Comparison of ENCODE assay signal across 8 mouse cellular contexts in genomic region chr17:66075827-66076173, GRCm38 (mm10). TPM values are rescaled to one million over a fixed set of nuclear protein-coding genes. Genes with fewer than 3 reads are reported as not detected.
A peak's percentile ranks its signal among the peaks of the same experiment; 100 is the strongest.
DNase-seq lines count a peak whose midpoint lies in the region; ATAC-seq and TF ChIP-seq lines count a peak whose summit lies in the region.

No protein-coding gene starts in this region.

- H3K4me3 ChIP-seq in ES-E14 (ENCODE audit: insufficient read depth in 1 of 2, low read depth in 1 of 2, low read length in 2 of 2, poor library complexity in 1 of 2, severe bottlenecking in 1 of 2): peak overlapping the region; percentile 89 to 97
- peak overlapping the region; percentile 95 for H3K4me3 ChIP-seq in forebrain, embryonic 14.5 days (ENCODE audit: low read depth, low read length)
- H3K4me3 ChIP-seq in liver, embryonic 11.5 days (ENCODE audit: low read depth, low read length): peak overlapping the region; percentile 98
- peak overlapping the region; percentile 87 for H3K4me3 ChIP-seq in neural tube, embryonic 14.5 days (ENCODE audit: low read depth, low read length)

- H3K9ac ChIP-seq in ES-E14 (ENCODE audit: insufficient read depth, low read depth, low read length, poor library complexity, severe bottlenecking): peak overlapping the region; percentile 66; the same call in 1 of the 2 replicates
- peak overlapping the region; percentile 80 for H3K9ac ChIP-seq in forebrain, embryonic 14.5 days (ENCODE audit: low read length)
- H3K9ac ChIP-seq in liver, embryonic 11.5 days (ENCODE audit: low read depth, low read length): peak overlapping the region; percentile 76
- peak overlapping the region; percentile 86 for H3K9ac ChIP-seq in neural tube, embryonic 14.5 days (replicated peaks; ENCODE audit: low read depth, low read length)

- H3K27ac ChIP-seq in ES-E14 (ENCODE audit: insufficient read depth, low read depth, low read length, poor library complexity, severe bottlenecking): no peak overlapping the region
- peak overlapping the region; percentile 95; the same call in 1 of the 2 replicates for H3K27ac ChIP-seq in forebrain, embryonic 14.5 days (ENCODE audit: low read depth, low read length)
- peak overlapping the region; percentile 85; the same call in 1 of the 2 replicates for H3K27ac ChIP-seq in liver, embryonic 11.5 days (ENCODE audit: low read depth, low read length)
- peak overlapping the region; percentile 93 for H3K27ac ChIP-seq in neural tube, embryonic 14.5 days (ENCODE audit: low read depth, low read length)

- ATAC-seq in forebrain, embryonic 14.5 days: 0 out of 2 replicates have a peak, but pooled peaks have one; percentile 0
- no peak for ATAC-seq in liver, embryonic 11.5 days (replicated peaks; ENCODE audit: low FRiP score)
- ATAC-seq in neural tube, embryonic 14.5 days (ENCODE audit: low read depth): no peak

- H3K9me3 ChIP-seq in ES-E14 (ENCODE audit: control insufficient read depth, insufficient read depth, low read depth, low read length): no peaks in the 10 kb centered on the region
- H3K9me3 ChIP-seq in forebrain, embryonic 14.5 days (replicated peaks; ENCODE audit: control insufficient read depth, low read length): no peaks in the 10 kb centered on the region
- H3K9me3 ChIP-seq in liver, embryonic 11.5 days (ENCODE audit: control insufficient read depth, low read length): no peaks in the 10 kb centered on the region
- H3K9me3 ChIP-seq in neural tube, embryonic 14.5 days (ENCODE audit: control insufficient read depth, low read length): no peaks in the 10 kb centered on the region

- no peaks in the 10 kb centered on the region for H3K27me3 ChIP-seq in forebrain, embryonic 14.5 days (replicated peaks; ENCODE audit: control insufficient read depth, insufficient read depth, low read length)
- no peaks in the 10 kb centered on the region for H3K27me3 ChIP-seq in liver, embryonic 11.5 days (replicated peaks; ENCODE audit: control insufficient read depth, insufficient read depth, low read length)
- H3K27me3 ChIP-seq in neural tube, embryonic 14.5 days (ENCODE audit: control insufficient read depth, insufficient read depth, low read length): no peaks in the 10 kb centered on the region

- WGBS in forebrain, embryonic 14.5 days: 3% methylated on average over 12 of the region's 12 CpGs
- WGBS in liver, embryonic 11.5 days: 12% methylated on average over 12 of the region's 12 CpGs
- WGBS in neural tube, embryonic 14.5 days: 4% methylated on average over 12 of the region's 12 CpGs

- intact Hi-C loops in heart, postnatal 10 days (cut with DNase I): no loop called here
- intact Hi-C loops in gastrocnemius, postnatal 36 days (cut with DNase I): no loop called here

- peak; percentile 19 for DNase-seq in heart, adult 8-10 months (ENCODE audit: low spot score)
- DNase-seq in heart, postnatal 10 days: no peak
- no peak for DNase-seq in ES-E14 (ENCODE audit: low read depth, low spot score)
- no peak for DNase-seq in forebrain, embryonic 14.5 days (ENCODE audit: low spot score)
- no peak for DNase-seq in liver, embryonic 11.5 days (ENCODE audit: low spot score)
- DNase-seq in cerebellum, adult 11 months: no peak
- no peak for DNase-seq in gastrocnemius, postnatal 36 days

- H3K4me1 ChIP-seq in ES-E14 (ENCODE audit: control insufficient read depth in 2 of 2, insufficient read depth in 2 of 2, low read length in 2 of 2, poor library complexity in 1 of 2): peaks cover 0 to 4% of the 10 kb centered on the region in 2 experiments; a peak in 2 of 4 replicates
- no peaks in the 10 kb centered on the region for H3K4me1 ChIP-seq in forebrain, embryonic 14.5 days (ENCODE audit: control insufficient read depth, insufficient read depth, low read length)
- peaks cover 8% of the 10 kb centered on the region; the same call in 1 of the 2 replicates for H3K4me1 ChIP-seq in liver, embryonic 11.5 days (replicated peaks; ENCODE audit: control insufficient read depth, insufficient read depth, low read length)
- H3K4me1 ChIP-seq in neural tube, embryonic 14.5 days (ENCODE audit: control insufficient read depth, insufficient read depth, low read length): peaks cover 12% of the 10 kb centered on the region

- in situ Hi-C loops in ES-E14 (cut with MboI; ENCODE audit: low sequenced_read_pairs in 2 of 2, unreplicated experiment in 2 of 2): no loop called here

- peak overlapping the region; percentile 81 for H3K4me2 ChIP-seq in forebrain, embryonic 14.5 days (ENCODE audit: low read length)
- peak overlapping the region; percentile 95 for H3K4me2 ChIP-seq in liver, embryonic 11.5 days
- H3K4me2 ChIP-seq in neural tube, embryonic 14.5 days (ENCODE audit: low read depth, low read length): peak overlapping the region; percentile 78

- H3K36me3 ChIP-seq in ES-E14 (ENCODE audit: control insufficient read depth, insufficient read depth, low read length, poor library complexity, severe bottlenecking): no peaks in the 10 kb centered on the region; the same call in 1 of the 2 replicates
- peaks cover 11% of the 10 kb centered on the region for H3K36me3 ChIP-seq in forebrain, embryonic 14.5 days (ENCODE audit: control insufficient read depth, insufficient read depth, low read length)
- H3K36me3 ChIP-seq in liver, embryonic 11.5 days (ENCODE audit: control insufficient read depth, insufficient read depth, low read length): 0 out of 2 replicates have a peak, but pooled peaks cover 7% of the 10 kb centered on the region
- H3K36me3 ChIP-seq in neural tube, embryonic 14.5 days (ENCODE audit: control insufficient read depth, insufficient read depth, low read length): peaks cover 19% of the 10 kb centered on the region

TF ChIP-seq in ES-E14, 5 proteins besides CTCF, POLR2A, EP300 and RAD21:
- TF ChIP-seq ZC3H11A (IDR thresholded peaks at IDR 0.05; ENCODE audit: borderline replicate concordance, low read depth, low read length) (no peak), ZNF384 (IDR thresholded peaks at IDR 0.05; ENCODE audit: low read depth, low read length) (no peak), CHD2 (IDR thresholded peaks at IDR 0.05; ENCODE audit: low read depth, low read length) (no peak), MAFK (IDR thresholded peaks at IDR 0.05; ENCODE audit: insufficient read depth, low read depth, low read length) (no peak), HCFC1 (IDR thresholded peaks at IDR 0.05; ENCODE audit: borderline replicate concordance, insufficient read depth, low read length) (no peak)

RNA-seq across cellular contexts. Expression of gene Ankrd12, which starts 1.1 kb away (rescaled TPM):
- total RNA-seq in heart, adult 8-10 months (2022): 10 to 100 TPM; 20.7 to 29.5 (median 24.1) TPM
- 10 to 100 TPM; 16.6 to 18.6 TPM for total RNA-seq in heart, postnatal 10 days (2021)
- total RNA-seq in ES-E14 (2012; rRNA removed): 8.3 and 9.5 TPM in 2 replicates
- polyA plus RNA-seq in forebrain, embryonic 14.5 days (2014; fragmentation: Nextera tagmentation; extraction: Ambion mirVana): 83.0 and 111 TPM in 2 replicates
- polyA plus RNA-seq in liver, embryonic 11.5 days (2014; fragmentation: Nextera tagmentation; extraction: Ambion mirVana): 12.5 and 15.3 TPM in 2 replicates
- polyA plus RNA-seq in neural tube, embryonic 14.5 days (2014; fragmentation: Nextera tagmentation; extraction: Ambion mirVana): 184 and 193 TPM in 2 replicates
- total RNA-seq in gastrocnemius, postnatal 36 days (2021): 10 to 100 TPM; 10.2 to 14.6 TPM

RNA-seq across cellular contexts. Expression of gene Ndufv2, which starts 25.6 kb away (rescaled TPM):
- total RNA-seq in heart, adult 8-10 months (2022): 1,000 to 10,000 TPM; 1,211 to 1,253 (median 1,225) TPM
- 1,000 to 10,000 TPM in 1 of 2 experiments, 100 to 1,000 TPM in 1; 990 to 1,025 TPM for total RNA-seq in heart, postnatal 10 days (2021)
- total RNA-seq in ES-E14 (2012; rRNA removed): 77.4 and 115 TPM in 2 replicates
- polyA plus RNA-seq in forebrain, embryonic 14.5 days (2014; fragmentation: Nextera tagmentation; extraction: Ambion mirVana): 378 and 456 TPM in 2 replicates
- polyA plus RNA-seq in liver, embryonic 11.5 days (2014; fragmentation: Nextera tagmentation; extraction: Ambion mirVana): 352 TPM in 2 replicates
- polyA plus RNA-seq in neural tube, embryonic 14.5 days (2014; fragmentation: Nextera tagmentation; extraction: Ambion mirVana): 428 and 454 TPM in 2 replicates
- total RNA-seq in gastrocnemius, postnatal 36 days (2021): 100 to 1,000 TPM; 678 to 709 TPM

RNA-seq across cellular contexts. Expression of gene Washc1, which starts 35.5 kb away (rescaled TPM):
- total RNA-seq in heart, adult 8-10 months (2022): 10 to 100 TPM; 17.3 to 24.4 (median 19.3) TPM
- total RNA-seq in heart, postnatal 10 days (2021): 10 to 100 TPM; 22.6 to 25.8 TPM
- total RNA-seq in ES-E14 (2012; rRNA removed): 28.8 and 36.8 TPM in 2 replicates
- 35.6 and 42.7 TPM in 2 replicates for polyA plus RNA-seq in forebrain, embryonic 14.5 days (2014; fragmentation: Nextera tagmentation; extraction: Ambion mirVana)
- polyA plus RNA-seq in liver, embryonic 11.5 days (2014; fragmentation: Nextera tagmentation; extraction: Ambion mirVana): 31.5 and 33.3 TPM in 2 replicates
- 37.3 and 41.5 TPM in 2 replicates for polyA plus RNA-seq in neural tube, embryonic 14.5 days (2014; fragmentation: Nextera tagmentation; extraction: Ambion mirVana)
- total RNA-seq in gastrocnemius, postnatal 36 days (2021): 10 to 100 TPM; 15.1 to 17.9 TPM

RNA-seq across cellular contexts. Expression of gene Ddx11, which starts 47.5 kb away (rescaled TPM):
- total RNA-seq in heart, adult 8-10 months (2022): 1 to 10 TPM in 3 of 4 experiments, under 1 TPM in 1; 0.88 to 1.5 (median 1.2) TPM
- 1 to 10 TPM; 2.9 to 4.3 TPM for total RNA-seq in heart, postnatal 10 days (2021)
- 56.1 and 86.8 TPM in 2 replicates for total RNA-seq in ES-E14 (2012; rRNA removed)
- 4.3 and 5.6 TPM in 2 replicates for polyA plus RNA-seq in forebrain, embryonic 14.5 days (2014; fragmentation: Nextera tagmentation; extraction: Ambion mirVana)
- polyA plus RNA-seq in liver, embryonic 11.5 days (2014; fragmentation: Nextera tagmentation; extraction: Ambion mirVana): 23.9 and 24.1 TPM in 2 replicates
- 2.9 and 3.6 TPM in 2 replicates for polyA plus RNA-seq in neural tube, embryonic 14.5 days (2014; fragmentation: Nextera tagmentation; extraction: Ambion mirVana)
- total RNA-seq in gastrocnemius, postnatal 36 days (2021): 1 to 10 TPM in 1 of 2 experiments, under 1 TPM in 1; 0.51 to 1.0 TPM
